Mouse (Mus musculus): ENCODE data around the gene Mrpl12. TPM values are rescaled to one million over a fixed set of nuclear protein-coding genes. Genes with fewer than 3 reads are reported as not detected.

The Mrpl12 gene
- total and polyA plus RNA-seq, 2 experiments from 2014 or later = 161 to 315 TPM

DNA sequence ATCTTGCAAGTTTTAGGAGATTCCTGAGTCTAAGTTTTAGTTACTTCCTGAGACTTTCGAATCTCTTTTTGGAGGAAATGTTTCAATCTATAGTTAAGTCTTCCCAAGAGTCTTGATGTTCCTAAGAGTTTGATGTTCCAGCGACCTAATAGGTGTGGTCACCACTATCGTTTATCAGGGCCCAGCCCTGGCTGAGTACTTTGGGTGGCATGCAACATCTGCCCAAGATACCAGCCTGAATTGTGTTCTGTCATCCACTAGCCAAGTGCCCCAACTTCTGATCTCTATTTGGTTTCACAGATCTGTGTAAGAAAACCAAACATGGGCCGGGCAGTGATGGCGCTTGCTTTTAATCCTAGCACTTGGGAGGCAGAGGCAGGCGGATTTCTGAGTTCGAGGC is 29.0 kb upstream of the Mrpl12 start:
- TF ChIP-seq EP300 (IDR thresholded peaks at IDR 0.05; ENCODE audit: low read depth) (no peak), CTCF (IDR thresholded peaks at IDR 0.05; ENCODE audit: low read depth) (no peak)
- Histone ChIP-seq H3K9ac (replicated peaks; ENCODE audit: low read depth, low read length) (no peak overlapping the region), H3K4me2 (ENCODE audit: low read depth, low read length) (no peak overlapping the region), H3K36me3 (replicated peaks; ENCODE audit: control insufficient read depth, insufficient read depth, low read length) (no peaks in the 10 kb centered on the region), H3K4me3 (ENCODE audit: low read depth, low read length) (no peak overlapping the region), H3K4me1 (ENCODE audit: control insufficient read depth, insufficient read depth) (peaks cover 7% of the 10 kb centered on the region), H3K27ac (ENCODE audit: low read depth) (no peak overlapping the region), H3K9me3 (replicated peaks; ENCODE audit: control insufficient read depth, low read length) (no peaks in the 10 kb centered on the region), H3K27me3 (ENCODE audit: control insufficient read depth, insufficient read depth, low read length) (no peaks in the 10 kb centered on the region)
- DNase-seq (ENCODE audit: low spot score) = no peak
- ATAC-seq (ENCODE audit: insufficient read depth, low read depth) = no peak
- WGBS = 93% methylated on average over 7 of the region's 7 CpGs

DNA sequence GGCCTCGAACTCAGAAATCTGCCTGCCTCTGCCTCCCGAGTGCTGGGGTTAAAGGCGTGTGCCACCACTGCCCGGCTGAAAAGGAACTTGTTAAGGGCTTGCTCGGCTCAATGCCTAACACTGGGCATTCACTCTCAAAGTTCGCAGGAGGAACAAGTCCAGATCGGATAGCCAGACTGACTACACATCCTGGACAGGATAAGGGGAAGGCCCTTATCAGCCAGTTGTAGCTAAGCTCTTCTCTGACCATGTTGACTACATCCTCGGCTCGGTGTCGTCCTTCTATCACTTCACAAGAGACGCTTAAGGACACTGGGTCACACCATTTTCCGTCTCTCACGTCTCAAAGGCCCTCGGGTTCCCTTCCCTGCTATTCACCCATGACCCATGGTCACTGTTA is 27.0 kb upstream of the Mrpl12 start:
- ATAC-seq (ENCODE audit: insufficient read depth, low read depth) = 0 out of 2 replicates have a peak, but pooled peaks have one; percentile 7
- Histone ChIP-seq H3K4me1 (ENCODE audit: control insufficient read depth, insufficient read depth) (peaks cover 7% of the 10 kb centered on the region), H3K9ac (replicated peaks; ENCODE audit: low read depth, low read length) (peak overlapping the region; percentile 73), H3K27me3 (ENCODE audit: control insufficient read depth, insufficient read depth, low read length) (no peaks in the 10 kb centered on the region), H3K4me2 (ENCODE audit: low read depth, low read length) (peak overlapping the region; percentile 97), H3K9me3 (replicated peaks; ENCODE audit: control insufficient read depth, low read length) (no peaks in the 10 kb centered on the region), H3K36me3 (replicated peaks; ENCODE audit: control insufficient read depth, insufficient read depth, low read length) (peaks cover 17% of the 10 kb centered on the region), H3K27ac (ENCODE audit: low read depth) (peak overlapping the region; percentile 88), H3K4me3 (ENCODE audit: low read depth, low read length) (peak overlapping the region; percentile 81)
- TF ChIP-seq CTCF (IDR thresholded peaks at IDR 0.05; ENCODE audit: low read depth) (no peak), EP300 (IDR thresholded peaks at IDR 0.05; ENCODE audit: low read depth) (no peak)
- WGBS = 14% methylated on average over 14 of the region's 14 CpGs
- DNase-seq (ENCODE audit: low spot score) = peak; percentile 37

GRCm38 (mm10) chr11:120457772-120458751 is 26.4 kb upstream of the Mrpl12 start, which contains the start of the genes Oxld1 and Ccdc137:
Gene Oxld1 (minus strand): TSS chr11:120458068.
Gene Ccdc137 (plus strand): TSS chr11:120458115.
- TF ChIP-seq EP300 (IDR thresholded peaks at IDR 0.05; ENCODE audit: low read depth) (no peak), CTCF (IDR thresholded peaks at IDR 0.05; ENCODE audit: low read depth) (no peak)
- H3K9ac ChIP-seq (replicated peaks; ENCODE audit: low read depth, low read length) = peak within 1 kb of the TSS; percentile 73
- no peaks in the 10 kb centered on the region for H3K9me3 ChIP-seq (replicated peaks; ENCODE audit: control insufficient read depth, low read length)
- H3K4me3 ChIP-seq (ENCODE audit: low read depth, low read length) = peak within 1 kb of the TSS; percentile 81
- peak within 1 kb of the TSS; percentile 88 for H3K27ac ChIP-seq (ENCODE audit: low read depth)
- H3K4me1 ChIP-seq (ENCODE audit: control insufficient read depth, insufficient read depth) = peaks cover 7% of the 10 kb centered on the region
- peak; percentile 93 for DNase-seq (ENCODE audit: low spot score)
- 4% methylated on average over 62 of the region's 62 CpGs for WGBS
- no peaks in the 10 kb centered on the region for H3K27me3 ChIP-seq (ENCODE audit: control insufficient read depth, insufficient read depth, low read length)
- H3K36me3 ChIP-seq (replicated peaks; ENCODE audit: control insufficient read depth, insufficient read depth, low read length) = peaks cover 22% of the 10 kb centered on the region
- peak; percentile 92 for ATAC-seq (ENCODE audit: insufficient read depth, low read depth)
- peak within 1 kb of the TSS; percentile 97 for H3K4me2 ChIP-seq (ENCODE audit: low read depth, low read length)

DNA sequence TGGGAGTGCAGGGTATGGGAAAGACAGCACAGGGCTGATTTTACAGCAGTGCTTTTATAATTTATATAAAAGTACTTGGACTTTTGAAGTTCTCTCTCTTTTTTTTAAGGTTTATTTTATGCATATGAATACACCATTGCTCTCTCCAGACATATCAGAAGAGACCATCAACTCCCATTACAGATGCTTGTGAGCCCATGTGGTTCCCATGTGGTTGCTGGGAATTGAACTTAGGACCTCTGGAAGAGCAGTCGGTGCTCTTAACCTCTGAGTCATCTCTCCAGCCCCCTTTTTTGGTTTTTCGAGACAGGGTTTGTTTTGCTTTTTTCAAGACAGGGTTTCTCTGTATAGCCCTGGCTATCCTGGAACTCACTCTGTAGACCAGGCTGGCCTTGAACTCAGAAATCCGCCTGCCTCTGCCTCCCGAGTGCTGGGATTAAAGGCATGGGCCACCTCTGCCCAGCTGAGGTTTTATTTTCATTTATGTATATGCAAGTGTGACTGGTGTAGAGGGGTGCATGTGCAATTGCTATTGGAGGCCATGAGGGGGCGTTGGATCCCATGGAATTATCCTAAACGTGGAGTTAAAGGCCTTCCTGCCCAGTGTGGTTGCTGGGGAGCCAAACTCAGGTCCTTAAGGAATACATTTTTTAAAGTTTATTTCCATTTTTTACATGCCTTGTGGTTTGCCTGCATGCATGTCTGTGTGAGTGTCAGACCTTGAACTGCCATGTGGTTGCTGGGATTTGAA is 25.4 kb upstream of the Mrpl12 start:
- ATAC-seq (ENCODE audit: insufficient read depth, low read depth) (no peak), DNase-seq (ENCODE audit: low spot score) (no peak)
- Histone ChIP-seq H3K9ac (replicated peaks; ENCODE audit: low read depth, low read length) (peak overlapping the region; percentile 73), H3K4me3 (ENCODE audit: low read depth, low read length) (peak overlapping the region; percentile 81), H3K27ac (ENCODE audit: low read depth) (no peak overlapping the region), H3K4me2 (ENCODE audit: low read depth, low read length) (peak overlapping the region; percentile 97), H3K27me3 (ENCODE audit: control insufficient read depth, insufficient read depth, low read length) (no peaks in the 10 kb centered on the region), H3K36me3 (replicated peaks; ENCODE audit: control insufficient read depth, insufficient read depth, low read length) (peaks cover 29% of the 10 kb centered on the region), H3K9me3 (replicated peaks; ENCODE audit: control insufficient read depth, low read length) (no peaks in the 10 kb centered on the region), H3K4me1 (ENCODE audit: control insufficient read depth, insufficient read depth) (peaks cover 7% of the 10 kb centered on the region)
- no peak for TF ChIP-seq EP300 (IDR thresholded peaks at IDR 0.05; ENCODE audit: low read depth)
- 61% methylated on average over 6 of the region's 6 CpGs for WGBS

DNA sequence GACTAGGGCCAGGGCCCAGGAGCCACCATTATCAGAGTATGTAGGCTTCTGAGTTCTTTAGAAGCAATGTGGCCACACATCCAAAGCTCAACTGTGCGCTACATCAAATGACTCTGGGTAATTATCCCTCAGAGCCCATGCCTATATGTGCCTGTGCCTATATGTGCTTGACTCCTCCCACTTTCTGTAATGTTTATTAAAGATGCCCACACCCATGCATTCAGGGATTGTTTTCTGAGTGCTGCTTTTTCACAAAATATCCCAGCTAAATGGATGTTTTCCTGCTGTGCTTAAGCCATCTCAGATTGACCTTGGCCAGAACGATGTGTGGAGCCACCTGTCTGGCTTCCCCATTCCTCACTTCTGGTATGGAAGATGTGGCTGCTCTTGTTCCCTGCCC is 20.9 kb upstream of the Mrpl12 start:
- Histone ChIP-seq H3K9ac (replicated peaks; ENCODE audit: low read depth, low read length) (no peak overlapping the region), H3K9me3 (replicated peaks; ENCODE audit: control insufficient read depth, low read length) (no peaks in the 10 kb centered on the region), H3K27me3 (ENCODE audit: control insufficient read depth, insufficient read depth, low read length) (no peaks in the 10 kb centered on the region), H3K36me3 (replicated peaks; ENCODE audit: control insufficient read depth, insufficient read depth, low read length) (peaks cover 29% of the 10 kb centered on the region), H3K4me1 (ENCODE audit: control insufficient read depth, insufficient read depth) (peaks cover 18% of the 10 kb centered on the region), H3K27ac (ENCODE audit: low read depth) (no peak overlapping the region), H3K4me2 (ENCODE audit: low read depth, low read length) (no peak overlapping the region), H3K4me3 (ENCODE audit: low read depth, low read length) (no peak overlapping the region)
- no peak for ATAC-seq (ENCODE audit: insufficient read depth, low read depth)
- TF ChIP-seq EP300 (IDR thresholded peaks at IDR 0.05; ENCODE audit: low read depth) (no peak), CTCF (IDR thresholded peaks at IDR 0.05; ENCODE audit: low read depth) (no peak)
- no peak for DNase-seq (ENCODE audit: low spot score)
- WGBS = 80% methylated on average over 2 of the region's 2 CpGs

Measured in heart, postnatal 0 days (tissue).